Mouse (Mus musculus): ENCODE measurements around the gene Ppm1b. TPM values are rescaled to one million over a fixed set of nuclear protein-coding genes. Genes with fewer than 3 reads are reported as not detected.

The Ppm1b gene
- polyA plus RNA-seq, 1 experiment, result 67.9 TPM

GRCm38 (mm10) chr17:85043404-85043816 is 86.9 kb downstream of the Ppm1b start:
- Histone ChIP-seq H3K4me1 (ENCODE audit: control insufficient read depth, insufficient read depth, low read length) (no peaks in the 10 kb centered on the region), H3K27ac (ENCODE audit: control insufficient read depth, insufficient read depth, low read depth, low read length, poor library complexity) (no peak overlapping the region), H3K4me3 (replicated peaks; ENCODE audit: control insufficient read depth, low read depth, low read length) (no peak overlapping the region)
- TF ChIP-seq POLR2A (IDR thresholded peaks at IDR 0.05; ENCODE audit: borderline replicate concordance, control insufficient read depth, low read depth, low read length), result no peak
- no peak for TF ChIP-seq CTCF (IDR thresholded peaks at IDR 0.05; ENCODE audit: control insufficient read depth, insufficient read depth, low read length)
- 75% methylated on average over 6 of the region's 6 CpGs for WGBS

GRCm38 (mm10) chr17:85044466-85044865 is 87.9 kb downstream of the Ppm1b start:
- Histone ChIP-seq H3K4me3 (replicated peaks; ENCODE audit: control insufficient read depth, low read depth, low read length) (no peak overlapping the region), H3K4me1 (ENCODE audit: control insufficient read depth, insufficient read depth, low read length) (no peaks in the 10 kb centered on the region), H3K27ac (ENCODE audit: control insufficient read depth, insufficient read depth, low read depth, low read length, poor library complexity) (no peak overlapping the region)
- WGBS, result 83% methylated on average over 5 of the region's 5 CpGs
- TF ChIP-seq CTCF (IDR thresholded peaks at IDR 0.05; ENCODE audit: control insufficient read depth, insufficient read depth, low read length) (no peak), POLR2A (IDR thresholded peaks at IDR 0.05; ENCODE audit: borderline replicate concordance, control insufficient read depth, low read depth, low read length) (no peak)

- WGBS, result 83% methylated on average over 12 of the region's 12 CpGs
- H3K4me3 ChIP-seq (replicated peaks; ENCODE audit: control insufficient read depth, low read depth, low read length), result no peak overlapping the region
- TF ChIP-seq POLR2A (IDR thresholded peaks at IDR 0.05; ENCODE audit: borderline replicate concordance, control insufficient read depth, low read depth, low read length) (no peak), CTCF (IDR thresholded peaks at IDR 0.05; ENCODE audit: control insufficient read depth, insufficient read depth, low read length) (no peak)
- H3K4me1 ChIP-seq (ENCODE audit: control insufficient read depth, insufficient read depth, low read length), result no peaks in the 10 kb centered on the region
- H3K27ac ChIP-seq (ENCODE audit: control insufficient read depth, insufficient read depth, low read depth, low read length, poor library complexity), result no peak overlapping the region
Measured at GRCm38 (mm10) chr17:85045160-85045559, 88.6 kb downstream of the Ppm1b start.

- Histone ChIP-seq H3K4me3 (replicated peaks; ENCODE audit: control insufficient read depth, low read depth, low read length) (no peak overlapping the region), H3K27ac (ENCODE audit: control insufficient read depth, insufficient read depth, low read depth, low read length, poor library complexity) (no peak overlapping the region), H3K4me1 (ENCODE audit: control insufficient read depth, insufficient read depth, low read length) (no peaks in the 10 kb centered on the region)
- 83% methylated on average over 5 of the region's 5 CpGs for WGBS
- TF ChIP-seq CTCF (IDR thresholded peaks at IDR 0.05; ENCODE audit: control insufficient read depth, insufficient read depth, low read length) (no peak), POLR2A (IDR thresholded peaks at IDR 0.05; ENCODE audit: borderline replicate concordance, control insufficient read depth, low read depth, low read length) (no peak)
Measured at GRCm38 (mm10) chr17:85048379-85048778, 91.8 kb downstream of the Ppm1b start.

GRCm38 (mm10) chr17:85058276-85058675 is 101.7 kb downstream of the Ppm1b start:
- H3K4me1 ChIP-seq (ENCODE audit: control insufficient read depth, insufficient read depth, low read length), result no peaks in the 10 kb centered on the region

GRCm38 (mm10) chr17:85059136-85059535 is 102.6 kb downstream of the Ppm1b start:
- H3K4me3 ChIP-seq (replicated peaks; ENCODE audit: control insufficient read depth, low read depth, low read length), result no peak overlapping the region
- H3K4me1 ChIP-seq (ENCODE audit: control insufficient read depth, insufficient read depth, low read length), result no peaks in the 10 kb centered on the region
- H3K27ac ChIP-seq (ENCODE audit: control insufficient read depth, insufficient read depth, low read depth, low read length, poor library complexity), result no peak overlapping the region
- 90% methylated on average over 6 of the region's 6 CpGs for WGBS
- TF ChIP-seq CTCF (IDR thresholded peaks at IDR 0.05; ENCODE audit: control insufficient read depth, insufficient read depth, low read length) (no peak), POLR2A (IDR thresholded peaks at IDR 0.05; ENCODE audit: borderline replicate concordance, control insufficient read depth, low read depth, low read length) (no peak)

More at GRCm38 (mm10) chr17:85058276-85058675, 101.7 kb downstream of the Ppm1b start:
- H3K27ac ChIP-seq (ENCODE audit: control insufficient read depth, insufficient read depth, low read depth, low read length, poor library complexity), result no peak overlapping the region
- H3K4me3 ChIP-seq (replicated peaks; ENCODE audit: control insufficient read depth, low read depth, low read length), result no peak overlapping the region
- WGBS, result 86% methylated on average over 7 of the region's 7 CpGs
- TF ChIP-seq POLR2A (IDR thresholded peaks at IDR 0.05; ENCODE audit: borderline replicate concordance, control insufficient read depth, low read depth, low read length) (no peak), CTCF (IDR thresholded peaks at IDR 0.05; ENCODE audit: control insufficient read depth, insufficient read depth, low read length) (no peak)

GRCm38 (mm10) chr17:85063560-85063959 is 107.0 kb downstream of the Ppm1b start:
- WGBS, result 61% methylated on average over 7 of the region's 7 CpGs
- no peak for TF ChIP-seq CTCF (IDR thresholded peaks at IDR 0.05; ENCODE audit: control insufficient read depth, insufficient read depth, low read length)
- TF ChIP-seq POLR2A (IDR thresholded peaks at IDR 0.05; ENCODE audit: borderline replicate concordance, control insufficient read depth, low read depth, low read length), result no peak
- no peak overlapping the region for H3K4me3 ChIP-seq (replicated peaks; ENCODE audit: control insufficient read depth, low read depth, low read length)
- no peak overlapping the region for H3K27ac ChIP-seq (ENCODE audit: control insufficient read depth, insufficient read depth, low read depth, low read length, poor library complexity)
- H3K4me1 ChIP-seq (ENCODE audit: control insufficient read depth, insufficient read depth, low read length), result no peaks in the 10 kb centered on the region

- TF ChIP-seq POLR2A (IDR thresholded peaks at IDR 0.05; ENCODE audit: borderline replicate concordance, control insufficient read depth, low read depth, low read length) (no peak), CTCF (IDR thresholded peaks at IDR 0.05; ENCODE audit: control insufficient read depth, insufficient read depth, low read length) (no peak)
- WGBS, result 91% methylated on average over 7 of the region's 7 CpGs
- no peaks in the 10 kb centered on the region for H3K4me1 ChIP-seq (ENCODE audit: control insufficient read depth, insufficient read depth, low read length)
- no peak overlapping the region for H3K27ac ChIP-seq (ENCODE audit: control insufficient read depth, insufficient read depth, low read depth, low read length, poor library complexity)
- H3K4me3 ChIP-seq (replicated peaks; ENCODE audit: control insufficient read depth, low read depth, low read length), result no peak overlapping the region
Measured at GRCm38 (mm10) chr17:85067331-85067730, 110.8 kb downstream of the Ppm1b start.

GRCm38 (mm10) chr17:85070658-85071057 is 114.1 kb downstream of the Ppm1b start:
- Histone ChIP-seq H3K4me1 (ENCODE audit: control insufficient read depth, insufficient read depth, low read length) (no peaks in the 10 kb centered on the region), H3K27ac (ENCODE audit: control insufficient read depth, insufficient read depth, low read depth, low read length, poor library complexity) (no peak overlapping the region), H3K4me3 (replicated peaks; ENCODE audit: control insufficient read depth, low read depth, low read length) (no peak overlapping the region)
- 87% methylated on average over 6 of the region's 6 CpGs for WGBS
- TF ChIP-seq CTCF (IDR thresholded peaks at IDR 0.05; ENCODE audit: control insufficient read depth, insufficient read depth, low read length) (no peak), POLR2A (IDR thresholded peaks at IDR 0.05; ENCODE audit: borderline replicate concordance, control insufficient read depth, low read depth, low read length) (no peak)
